Mouse (Mus musculus): Measurements from ENCODE around the gene March4.

GRCm38 (mm10) chr1:72507670-72508069 lies 29.1 kb downstream of the March4 start:
- TF ChIP-seq CTCF (conservative IDR thresholded peaks at IDR 0.05; ENCODE audit: insufficient read depth, insufficient read length, low read depth, low read length), result no peak
- TF ChIP-seq POLR2A (IDR thresholded peaks at IDR 0.05; ENCODE audit: low read depth, low read length), result no peak
